Mouse (Mus musculus): ENCODE results near the gene Traf7. TPM values are rescaled to one million over a fixed set of nuclear protein-coding genes. Genes with fewer than 3 reads are reported as not detected.
A peak's percentile ranks its signal among the peaks of the same experiment; 100 is the strongest.

Gene Traf7
- polyA plus RNA-seq, 1 experiment from 2014 or later = 85.9 TPM

DNA sequence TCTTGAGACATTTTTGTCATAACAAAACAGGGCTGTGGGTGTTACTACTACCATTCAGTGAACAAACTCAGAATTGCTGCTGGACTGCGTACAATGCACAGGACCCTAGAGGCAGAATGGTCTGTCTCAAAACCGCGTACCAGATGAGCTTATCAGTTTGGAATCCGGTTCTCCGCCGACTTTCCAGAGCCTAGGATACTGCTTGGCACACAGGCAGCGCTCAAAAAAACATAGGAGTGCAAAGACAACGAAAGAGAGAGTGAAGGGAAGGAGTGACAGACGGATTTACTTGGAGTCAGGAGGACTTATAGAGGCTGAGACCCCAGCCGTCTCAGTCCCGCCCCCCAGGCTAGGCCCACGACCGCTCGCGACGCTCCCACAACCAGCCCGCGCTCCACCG, 423 bp downstream of the Traf7 start:
- peak overlapping the region; percentile 80 for H3K4me2 ChIP-seq (ENCODE audit: low read length)
- H3K4me3 ChIP-seq (ENCODE audit: low read length) = peak overlapping the region; percentile 94
- no peaks in the 10 kb centered on the region for H3K9me3 ChIP-seq (ENCODE audit: control insufficient read depth, low read length)
- 0% methylated on average over 9 of the region's 19 CpGs for WGBS
- peak overlapping the region; percentile 97 for H3K9ac ChIP-seq (ENCODE audit: low read depth, low read length)
- no peaks in the 10 kb centered on the region for H3K27me3 ChIP-seq (replicated peaks; ENCODE audit: control insufficient read depth, insufficient read depth, low read length)
- H3K36me3 ChIP-seq (ENCODE audit: control insufficient read depth, insufficient read depth, low read length) = no peaks in the 10 kb centered on the region; the same call in 1 of the 2 replicates
- ATAC-seq = peak; percentile 40; the same call in 1 of the 2 replicates
- peaks cover 41% of the 10 kb centered on the region for H3K4me1 ChIP-seq (ENCODE audit: control insufficient read depth, insufficient read depth, low read depth, low read length)
- peak overlapping the region; percentile 89 for H3K27ac ChIP-seq (ENCODE audit: low read depth, low read length)

DNA sequence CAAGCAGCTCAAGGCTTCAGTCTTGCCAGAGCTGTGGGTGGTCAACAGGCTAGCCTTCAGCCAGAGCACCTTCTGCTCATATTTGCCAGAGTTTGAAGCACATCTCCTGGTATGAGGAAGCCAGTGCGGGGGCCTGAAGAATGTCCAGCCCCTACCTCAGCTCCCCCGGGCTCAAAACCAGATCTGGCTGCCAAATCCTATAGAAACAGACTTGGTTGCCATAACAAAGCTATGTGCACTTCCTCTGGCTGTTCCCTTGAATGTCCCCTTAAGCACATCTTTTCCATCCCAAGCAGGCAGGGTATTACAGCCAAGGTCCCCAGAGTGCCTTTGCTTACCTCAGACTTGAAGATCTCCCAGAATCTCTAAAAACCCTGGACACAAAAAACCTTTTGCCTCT, 3.0 kb downstream of the Traf7 start:
- Histone ChIP-seq H3K4me2 (ENCODE audit: low read length) (no peak overlapping the region), H3K4me3 (ENCODE audit: low read length) (no peak overlapping the region), H3K9ac (ENCODE audit: low read depth, low read length) (peak overlapping the region; percentile 13; the same call in 1 of the 2 replicates), H3K36me3 (ENCODE audit: control insufficient read depth, insufficient read depth, low read length) (no peaks in the 10 kb centered on the region; the same call in 1 of the 2 replicates), H3K9me3 (ENCODE audit: control insufficient read depth, low read length) (no peaks in the 10 kb centered on the region), H3K27ac (ENCODE audit: low read depth, low read length) (no peak overlapping the region), H3K4me1 (ENCODE audit: control insufficient read depth, insufficient read depth, low read depth, low read length) (peaks cover 27% of the 10 kb centered on the region), H3K27me3 (replicated peaks; ENCODE audit: control insufficient read depth, insufficient read depth, low read length) (no peaks in the 10 kb centered on the region)
- no peak for ATAC-seq
- WGBS = 82% methylated on average over 2 of the region's 2 CpGs

- Histone ChIP-seq H3K36me3 (ENCODE audit: control insufficient read depth, insufficient read depth, low read length) (peaks cover 17% of the 10 kb centered on the region), H3K27me3 (replicated peaks; ENCODE audit: control insufficient read depth, insufficient read depth, low read length) (no peaks in the 10 kb centered on the region), H3K9ac (ENCODE audit: low read depth, low read length) (no peak overlapping the region), H3K4me1 (ENCODE audit: control insufficient read depth, insufficient read depth, low read depth, low read length) (peaks cover 4% of the 10 kb centered on the region), H3K9me3 (ENCODE audit: control insufficient read depth, low read length) (no peaks in the 10 kb centered on the region), H3K4me2 (ENCODE audit: low read length) (no peak overlapping the region), H3K27ac (ENCODE audit: low read depth, low read length) (no peak overlapping the region), H3K4me3 (ENCODE audit: low read length) (no peak overlapping the region)
- no peak for ATAC-seq
- 90% methylated on average over 4 of the region's 4 CpGs for WGBS
Measured at GRCm38 (mm10) chr17:24520450-24520849, 7.3 kb downstream of the Traf7 start.

DNA sequence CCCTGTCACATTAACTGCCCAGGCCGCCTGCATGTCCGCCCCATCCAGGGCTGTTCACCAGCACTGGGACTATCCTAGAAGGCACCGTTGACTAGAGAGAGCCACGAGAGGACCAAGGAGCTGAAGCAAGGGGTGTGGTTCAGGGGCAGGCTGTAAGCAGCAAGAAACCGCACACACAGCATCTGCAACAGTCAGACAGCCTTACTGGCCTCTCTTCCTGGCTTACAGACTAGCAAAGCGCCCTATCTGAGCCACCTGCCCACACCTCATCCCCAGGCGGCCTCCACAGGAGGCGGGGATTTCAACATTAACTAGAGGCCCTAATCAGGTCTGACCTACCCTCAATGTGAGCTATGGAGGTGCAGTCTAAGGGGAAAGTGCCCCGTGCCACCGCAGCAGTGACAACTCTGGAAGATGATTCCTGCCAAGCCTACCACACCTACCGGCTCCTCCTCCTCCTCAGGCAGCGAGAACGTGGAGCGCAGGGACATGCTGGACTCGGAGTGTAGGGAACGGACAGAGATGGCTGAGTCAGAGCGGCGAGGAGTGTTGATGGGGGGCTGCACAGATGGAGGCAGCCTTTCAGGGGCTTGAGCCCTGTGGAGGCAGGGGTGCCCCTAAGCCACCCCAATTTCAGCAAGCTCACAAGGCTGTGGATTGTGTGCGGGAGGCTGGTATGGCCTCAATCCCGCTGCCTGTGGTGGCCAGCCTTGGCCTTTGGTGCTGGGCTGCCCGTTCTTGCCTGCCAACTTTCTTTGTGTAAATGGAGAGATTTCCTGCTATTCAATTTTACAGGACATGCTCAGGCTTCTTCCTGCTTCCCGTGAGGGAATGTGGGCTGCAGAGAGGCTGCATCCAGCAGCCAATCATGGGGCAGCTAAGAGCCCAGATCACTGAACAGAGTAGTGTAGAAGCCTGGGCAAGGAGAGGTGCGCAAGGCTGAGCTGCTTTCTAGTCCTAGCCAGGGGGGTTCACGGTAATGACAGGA, 13.2 kb downstream of the Traf7 start:
- Histone ChIP-seq H3K9me3 (ENCODE audit: control insufficient read depth, low read length) (no peaks in the 10 kb centered on the region), H3K4me3 (ENCODE audit: low read length) (no peak overlapping the region), H3K27ac (ENCODE audit: low read depth, low read length) (no peak overlapping the region; the same call in 1 of the 2 replicates), H3K36me3 (ENCODE audit: control insufficient read depth, insufficient read depth, low read length) (peaks cover 29% of the 10 kb centered on the region), H3K4me1 (ENCODE audit: control insufficient read depth, insufficient read depth, low read depth, low read length) (no peaks in the 10 kb centered on the region; the same call in 1 of the 2 replicates), H3K4me2 (ENCODE audit: low read length) (no peak overlapping the region), H3K9ac (ENCODE audit: low read depth, low read length) (peak overlapping the region; percentile 11; the same call in 1 of the 2 replicates), H3K27me3 (replicated peaks; ENCODE audit: control insufficient read depth, insufficient read depth, low read length) (no peaks in the 10 kb centered on the region)
- 86% methylated on average over 23 of the region's 24 CpGs for WGBS
- ATAC-seq = no peak

- Histone ChIP-seq H3K9ac (ENCODE audit: low read depth, low read length) (no peak overlapping the region), H3K4me2 (ENCODE audit: low read length) (no peak overlapping the region), H3K27ac (ENCODE audit: low read depth, low read length) (no peak overlapping the region), H3K27me3 (replicated peaks; ENCODE audit: control insufficient read depth, insufficient read depth, low read length) (no peaks in the 10 kb centered on the region), H3K4me1 (ENCODE audit: control insufficient read depth, insufficient read depth, low read depth, low read length) (no peaks in the 10 kb centered on the region; the same call in 1 of the 2 replicates), H3K9me3 (ENCODE audit: control insufficient read depth, low read length) (no peaks in the 10 kb centered on the region), H3K4me3 (ENCODE audit: low read length) (no peak overlapping the region), H3K36me3 (ENCODE audit: control insufficient read depth, insufficient read depth, low read length) (peaks cover 29% of the 10 kb centered on the region)
- WGBS = 48% methylated on average over 5 of the region's 5 CpGs
- ATAC-seq = peak; percentile 71
Measured at GRCm38 (mm10) chr17:24513609-24514008, 14.1 kb downstream of the Traf7 start.

DNA sequence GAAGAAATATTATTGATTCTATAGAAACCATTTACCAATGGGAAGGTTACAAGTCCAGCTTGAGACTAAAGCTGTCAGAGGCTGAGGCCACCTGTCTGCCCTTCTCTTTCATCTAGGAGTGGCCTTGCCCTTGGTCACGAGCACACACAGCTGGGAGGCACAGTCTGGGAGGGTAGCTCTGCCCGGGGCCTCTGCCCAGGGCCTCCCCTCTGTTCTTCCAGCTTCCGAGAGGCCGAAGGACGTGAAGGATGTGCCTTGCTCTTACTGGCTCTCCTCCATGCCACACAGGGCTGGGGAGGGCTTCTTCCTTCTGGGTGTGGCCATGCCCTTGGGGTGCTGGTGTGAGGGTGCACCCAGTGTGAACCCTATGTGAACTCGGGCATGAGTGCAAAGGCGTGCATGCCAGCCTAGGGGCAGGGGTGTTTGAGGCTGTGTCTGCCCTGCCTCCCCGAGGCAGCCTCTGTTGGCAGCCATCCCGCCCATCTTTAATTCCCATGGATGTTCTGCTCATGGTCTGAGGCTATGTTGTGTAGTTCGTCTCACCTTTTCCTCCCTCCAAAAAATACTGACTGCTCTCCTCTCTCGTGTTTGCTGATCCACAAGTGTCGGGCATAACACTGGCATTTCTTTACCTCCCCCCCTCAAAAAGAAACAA, 19.8 kb downstream of the Traf7 start:
- Histone ChIP-seq H3K9ac (ENCODE audit: low read depth, low read length) (0 out of 2 replicates have a peak overlapping the region, but pooled peaks have one; percentile 19), H3K9me3 (ENCODE audit: control insufficient read depth, low read length) (no peaks in the 10 kb centered on the region), H3K4me2 (ENCODE audit: low read length) (no peak overlapping the region), H3K27me3 (replicated peaks; ENCODE audit: control insufficient read depth, insufficient read depth, low read length) (no peaks in the 10 kb centered on the region), H3K27ac (ENCODE audit: low read depth, low read length) (0 out of 2 replicates have a peak overlapping the region, but pooled peaks have one; percentile 2), H3K4me3 (ENCODE audit: low read length) (no peak overlapping the region), H3K36me3 (ENCODE audit: control insufficient read depth, insufficient read depth, low read length) (peaks cover 44% of the 10 kb centered on the region), H3K4me1 (ENCODE audit: control insufficient read depth, insufficient read depth, low read depth, low read length) (peaks cover 3% of the 10 kb centered on the region; the same call in 1 of the 2 replicates)
- WGBS = 75% methylated on average over 12 of the region's 12 CpGs
- ATAC-seq = no peak

DNA sequence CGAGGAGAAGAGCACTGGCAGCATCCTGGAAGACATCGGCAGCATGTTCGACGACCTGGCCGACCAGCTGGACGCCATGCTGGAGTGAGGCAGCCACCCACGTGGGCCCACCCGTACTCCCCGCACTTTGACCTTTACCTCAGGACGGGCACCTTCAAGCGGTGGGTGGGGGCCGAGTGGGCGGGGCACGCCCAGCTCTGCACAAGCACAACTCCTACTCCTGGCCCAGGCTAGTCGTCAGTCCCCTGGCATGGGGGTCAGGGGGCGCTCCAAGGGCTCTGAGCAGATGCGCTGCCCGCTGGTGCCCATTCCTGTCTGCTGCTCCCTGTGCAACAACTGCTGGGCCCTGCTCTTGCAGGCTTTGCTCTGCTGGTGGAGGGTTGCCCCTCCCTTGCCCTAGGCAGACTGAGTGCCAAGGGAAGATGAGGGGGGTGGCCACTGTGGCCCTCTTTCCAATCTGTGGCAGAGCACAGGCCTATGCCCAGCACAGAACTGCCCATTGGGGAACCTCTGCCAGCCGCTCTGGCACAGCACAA, 20.5 kb downstream of the Traf7 start:
- no peak overlapping the region for H3K4me3 ChIP-seq (ENCODE audit: low read length)
- H3K27me3 ChIP-seq (replicated peaks; ENCODE audit: control insufficient read depth, insufficient read depth, low read length) = no peaks in the 10 kb centered on the region
- ATAC-seq = no peak
- no peak overlapping the region for H3K4me2 ChIP-seq (ENCODE audit: low read length)
- no peaks in the 10 kb centered on the region for H3K9me3 ChIP-seq (ENCODE audit: control insufficient read depth, low read length)
- peaks cover 3% of the 10 kb centered on the region; the same call in 1 of the 2 replicates for H3K4me1 ChIP-seq (ENCODE audit: control insufficient read depth, insufficient read depth, low read depth, low read length)
- peaks cover 50% of the 10 kb centered on the region for H3K36me3 ChIP-seq (ENCODE audit: control insufficient read depth, insufficient read depth, low read length)
- WGBS = 50% methylated on average over 19 of the region's 19 CpGs
- H3K27ac ChIP-seq (ENCODE audit: low read depth, low read length) = no peak overlapping the region
- H3K9ac ChIP-seq (ENCODE audit: low read depth, low read length) = no peak overlapping the region

DNA sequence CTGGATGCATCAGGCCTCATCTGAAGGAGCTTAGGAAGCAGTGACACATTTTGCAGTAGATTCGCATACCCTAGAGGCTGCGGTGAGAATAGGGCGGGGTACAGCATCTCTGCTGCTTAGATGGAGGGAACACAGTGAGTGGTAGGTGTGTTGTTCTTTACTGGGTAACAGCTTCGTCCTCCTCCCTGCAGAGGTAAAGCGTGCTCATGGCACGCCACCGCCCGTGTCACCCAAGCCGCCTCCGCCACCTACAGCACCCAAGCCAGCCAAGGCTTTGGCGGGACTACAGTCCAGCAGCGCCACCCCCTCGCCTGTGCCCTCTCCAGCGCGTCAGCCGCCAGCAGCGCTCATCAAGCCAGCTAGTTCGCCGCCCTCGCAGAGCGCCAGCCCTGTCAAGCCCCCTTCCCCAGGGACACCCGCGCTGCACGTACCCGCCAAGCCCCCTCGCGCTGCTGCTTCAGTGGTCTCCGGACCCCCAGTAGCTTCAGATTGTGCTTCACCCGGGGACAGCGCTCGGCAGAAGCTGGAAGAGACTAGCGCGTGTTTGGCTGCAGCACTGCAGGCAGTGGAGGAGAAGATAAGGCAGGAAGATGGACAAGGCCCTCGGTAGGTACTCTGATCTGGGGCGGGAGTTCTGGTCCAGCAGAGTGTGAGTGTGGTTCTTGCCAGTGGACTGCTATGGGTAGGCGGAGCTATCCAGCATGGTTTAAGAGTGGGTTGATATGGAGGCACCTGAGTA, 21.2 kb downstream of the Traf7 start:
- peak; percentile 10; the same call in 1 of the 2 replicates for ATAC-seq
- H3K9ac ChIP-seq (ENCODE audit: low read depth, low read length) = peak overlapping the region; percentile 29; the same call in 1 of the 2 replicates
- peak overlapping the region; percentile 22; the same call in 1 of the 2 replicates for H3K4me2 ChIP-seq (ENCODE audit: low read length)

More for the DNA sequence above, 21.2 kb downstream of the Traf7 start:
- no peak overlapping the region for H3K4me3 ChIP-seq (ENCODE audit: low read length)
- H3K27ac ChIP-seq (ENCODE audit: low read depth, low read length) = no peak overlapping the region
- peaks cover 51% of the 10 kb centered on the region for H3K36me3 ChIP-seq (ENCODE audit: control insufficient read depth, insufficient read depth, low read length)
- peaks cover 3% of the 10 kb centered on the region; the same call in 1 of the 2 replicates for H3K4me1 ChIP-seq (ENCODE audit: control insufficient read depth, insufficient read depth, low read depth, low read length)
- no peaks in the 10 kb centered on the region for H3K9me3 ChIP-seq (ENCODE audit: control insufficient read depth, low read length)
- H3K27me3 ChIP-seq (replicated peaks; ENCODE audit: control insufficient read depth, insufficient read depth, low read length) = no peaks in the 10 kb centered on the region
- 33% methylated on average over 36 of the region's 36 CpGs for WGBS

Measured in hindbrain, embryonic 16.5 days (tissue).